Mouse (Mus musculus) spleen, embryonic (tissue): Measurements from ENCODE around the gene Plau.

ENCODE experiments used
- CTCF ChIA-PET: fragments of 350-600 bp; sonication (Branson Sonifier 250); formaldehyde crosslinking; loops from one replicate; lab custom pipeline; 2022; lab: Charles Lee

The Plau gene

GRCm38 (mm10) chr14:20886266-20886665, 49.8 kb downstream of the Plau start:
- CTCF ChIA-PET, result interaction anchor here (0.7 kb wide), 1 partner anchor 508 kb away, joined by 3 read pairs; no protein-coding TSS in a partner anchor

- CTCF ChIA-PET, result no interaction called here
Observed at GRCm38 (mm10) chr14:20887541-20888085, 51.2 kb downstream of the Plau start.

GRCm38 (mm10) chr14:20891941-20892402, 55.5 kb downstream of the Plau start:
- CTCF ChIA-PET, result no interaction called here
